ENCODE assay signal across 27 mouse cellular contexts in genomic region chr12:110426417-110427010, GRCm38 (mm10). TPM values are rescaled to one million over a fixed set of nuclear protein-coding genes. Genes with fewer than 3 reads are reported as not detected.
DNase-seq lines count a peak whose midpoint lies in the region; ATAC-seq lines count a peak whose summit lies in the region.
"Had no signal": no experiment of that assay in that cellular context is flagged by ENCODE, and none has a peak within 500 bp of the region (broad histone marks: within the 10 kb centered on the region; RNA-seq: fewer than 3 reads in every experiment).

No protein-coding gene starts in this region.

- DNase-seq in lung, postnatal 10 days = no peak
- peak; percentile 32 for DNase-seq in R1 (ENCODE audit: low read depth, low spot score)
- no peak for DNase-seq in yolk sac, embryonic 10.5 days (ENCODE audit: low spot score)
- DNase-seq: adrenal gland, postnatal 10 days; adrenal gland, postnatal 36 days; B cell, adult 2 months; cerebellum, adult 18-20 months; cerebellum, adult 9-10 months; cerebellum, postnatal 14 days; forebrain, postnatal 0 days; gastrocnemius, adult 2 months; gastrocnemius, postnatal 25 days; heart, adult 18-20 months; heart, postnatal 10 days; heart, postnatal 36 days had no signal

- no peak overlapping the region for H3K4me2 ChIP-seq in lung, embryonic 15.5 days
- H3K4me2 ChIP-seq: embryonic facial prominence, embryonic 12.5 days; embryonic facial prominence, embryonic 15.5 days; heart, embryonic 12.5 days; heart, embryonic 15.5 days; hindbrain, embryonic 13.5 days had no signal

- H3K27ac ChIP-seq in lung, embryonic 15.5 days = no peak overlapping the region
- H3K27ac ChIP-seq: embryonic facial prominence, embryonic 12.5 days; embryonic facial prominence, embryonic 15.5 days; gastrocnemius, adult 2 months; heart, embryonic 15.5 days; hindbrain, embryonic 10.5 days; hindbrain, embryonic 13.5 days had no signal

- H3K4me1 ChIP-seq in lung, embryonic 15.5 days = no peaks in the 10 kb centered on the region
- H3K4me1 ChIP-seq in megakaryocyte, embryonic 14.5 days = peaks cover 12% of the 10 kb centered on the region
- H3K4me1 ChIP-seq: embryonic facial prominence, embryonic 12.5 days; embryonic facial prominence, embryonic 15.5 days; hindbrain, embryonic 13.5 days had no signal

- no peaks in the 10 kb centered on the region for H3K36me3 ChIP-seq in lung, embryonic 15.5 days
- no peaks in the 10 kb centered on the region for H3K36me3 ChIP-seq in megakaryocyte, embryonic 14.5 days (replicated peaks; ENCODE audit: low read length)
- H3K36me3 ChIP-seq: embryonic facial prominence, embryonic 12.5 days; embryonic facial prominence, embryonic 15.5 days; G1E; heart, embryonic 12.5 days; heart, embryonic 15.5 days; hindbrain, embryonic 10.5 days; hindbrain, embryonic 13.5 days had no signal

- H3K27me3 ChIP-seq in lung, embryonic 15.5 days = no peaks in the 10 kb centered on the region
- peaks cover 37% of the 10 kb centered on the region for H3K27me3 ChIP-seq in megakaryocyte, embryonic 14.5 days (replicated peaks)
- H3K27me3 ChIP-seq: embryonic facial prominence, embryonic 12.5 days; embryonic facial prominence, embryonic 15.5 days; heart, embryonic 12.5 days; heart, embryonic 15.5 days; hindbrain, embryonic 13.5 days had no signal

- H3K4me3 ChIP-seq in lung, embryonic 15.5 days = no peak overlapping the region
- H3K4me3 ChIP-seq in megakaryocyte, embryonic 14.5 days (replicated peaks) = peak overlapping the region; percentile 28
- H3K4me3 ChIP-seq: embryonic facial prominence, embryonic 12.5 days; embryonic facial prominence, embryonic 15.5 days; gastrocnemius, adult 2 months; heart, embryonic 12.5 days; heart, embryonic 15.5 days; hindbrain, embryonic 10.5 days; hindbrain, embryonic 13.5 days had no signal

- no peak overlapping the region for H3K9ac ChIP-seq in lung, embryonic 15.5 days
- H3K9ac ChIP-seq: embryonic facial prominence, embryonic 12.5 days; embryonic facial prominence, embryonic 15.5 days; forebrain, postnatal 0 days; heart, embryonic 12.5 days; heart, embryonic 15.5 days; hindbrain, embryonic 13.5 days had no signal

- WGBS in lung, embryonic 15.5 days = 56% methylated on average over 13 of the region's 13 CpGs

- ATAC-seq in lung, embryonic 15.5 days (ENCODE audit: borderline replicate concordance, extremely low read depth, low FRiP score, low TSS enrichment) = peak; percentile 29; the same call in 1 of the 2 replicates
- no peak for ATAC-seq in megakaryocyte, adult 5-6 weeks (ENCODE audit: poor library complexity, severe bottlenecking)
- ATAC-seq: forebrain, embryonic 14.5 days; forebrain, postnatal 0 days; hindbrain, embryonic 16.5 days had no signal

- no peaks in the 10 kb centered on the region for H3K9me3 ChIP-seq in lung, embryonic 15.5 days
- peaks cover 38% of the 10 kb centered on the region for H3K9me3 ChIP-seq in megakaryocyte, embryonic 14.5 days
- H3K9me3 ChIP-seq: embryonic facial prominence, embryonic 12.5 days; embryonic facial prominence, embryonic 15.5 days; G1E; heart, embryonic 15.5 days; hindbrain, embryonic 10.5 days; hindbrain, embryonic 13.5 days had no signal

RNA-seq across cellular contexts. Expression of gene Ppp2r5c, which starts 20.4 kb away (rescaled TPM):
- polyA plus RNA-seq in lung, embryonic 15.5 days (2015; fragmentation: Nextera tagmentation; extraction: Ambion mirVana) = 167 and 171 TPM in 2 replicates
- 5.1 and 24.4 TPM in 2 replicates for polyA plus RNA-seq in megakaryocyte, embryonic 14.5 days (2012; ENCODE audit: insufficient read depth, low replicate concordance)
- 164 and 178 TPM in 2 replicates for total RNA-seq in megakaryocyte, adult 5-6 weeks (2015)
- 293 and 306 TPM in 2 replicates for total RNA-seq in megakaryocyte, adult 5-6 weeks (2017)
